Mouse (Mus musculus) c-Kit-positive CD71-positive TER-119-positive erythroid progenitor cells, embryonic 14.5 days (primary cell): Measurements from ENCODE around the gene Selenof.

ENCODE experiments used
- DNase-seq: peaks from one replicate; pipeline ENCODE4 v3.0.0-alpha.2; 2013; ENCODE audit warnings: low spot score

Gene Selenof

GRCm38 (mm10) chr3:144570047-144570815, at the start of gene Selenof, which contains the start of gene Hs2st1:
TSS of gene Selenof (plus strand) at chr3:144570304.
TSS of gene Hs2st1 (minus strand) at chr3:144570181.
- DNase-seq = peak; percentile 99

- DNase-seq = no peak
Observed at GRCm38 (mm10) chr3:144527918-144528317, 42.2 kb upstream of the Selenof start.

- DNase-seq = no peak
Observed at GRCm38 (mm10) chr3:144531023-144531422, 39.1 kb upstream of the Selenof start.

- no peak for DNase-seq
Observed at GRCm38 (mm10) chr3:144535056-144535455, 35.0 kb upstream of the Selenof start.

GRCm38 (mm10) chr3:144537078-144537855, 32.8 kb upstream of the Selenof start:
- DNase-seq = no peak

- no peak for DNase-seq
Observed at GRCm38 (mm10) chr3:144539051-144539450, 31.1 kb upstream of the Selenof start.

GRCm38 (mm10) chr3:144540805-144541204, 29.3 kb upstream of the Selenof start:
- no peak for DNase-seq

- no peak for DNase-seq
Observed at GRCm38 (mm10) chr3:144541906-144542438, 28.1 kb upstream of the Selenof start.

- DNase-seq = no peak
Observed at GRCm38 (mm10) chr3:144545152-144545551, 25.0 kb upstream of the Selenof start.

GRCm38 (mm10) chr3:144545832-144546231, 24.3 kb upstream of the Selenof start:
- DNase-seq = no peak

GRCm38 (mm10) chr3:144546490-144546889, 23.6 kb upstream of the Selenof start:
- no peak for DNase-seq

- DNase-seq = no peak
Observed at GRCm38 (mm10) chr3:144548186-144548845, 21.8 kb upstream of the Selenof start.

- DNase-seq = no peak
Observed at GRCm38 (mm10) chr3:144550036-144550435, 20.1 kb upstream of the Selenof start.

- DNase-seq = no peak
Observed at GRCm38 (mm10) chr3:144550659-144551058, 19.4 kb upstream of the Selenof start.

GRCm38 (mm10) chr3:144551416-144551815, 18.7 kb upstream of the Selenof start:
- DNase-seq = no peak

- DNase-seq = no peak
Observed at GRCm38 (mm10) chr3:144553942-144554341, 16.2 kb upstream of the Selenof start.

GRCm38 (mm10) chr3:144554503-144554902, 15.6 kb upstream of the Selenof start:
- no peak for DNase-seq

GRCm38 (mm10) chr3:144555144-144555543, 15.0 kb upstream of the Selenof start:
- no peak for DNase-seq

GRCm38 (mm10) chr3:144556625-144557324, 13.3 kb upstream of the Selenof start:
- DNase-seq = no peak

- DNase-seq = no peak
Observed at GRCm38 (mm10) chr3:144558274-144558673, 11.8 kb upstream of the Selenof start.

- peak; percentile 8 for DNase-seq
Observed at GRCm38 (mm10) chr3:144561511-144562250, 8.4 kb upstream of the Selenof start.
